Mouse (Mus musculus) cerebellum, postnatal 36 days (tissue): Measurements from ENCODE around the gene S100a6.

Experiments
- DNase-seq, 2 experiments: peaks; one replicate each; pipeline ENCODE4 v3.0.0; 2021 to 2022; ENCODE audit warnings: mixed read lengths in 2 of 2

Gene S100a6

DNA sequence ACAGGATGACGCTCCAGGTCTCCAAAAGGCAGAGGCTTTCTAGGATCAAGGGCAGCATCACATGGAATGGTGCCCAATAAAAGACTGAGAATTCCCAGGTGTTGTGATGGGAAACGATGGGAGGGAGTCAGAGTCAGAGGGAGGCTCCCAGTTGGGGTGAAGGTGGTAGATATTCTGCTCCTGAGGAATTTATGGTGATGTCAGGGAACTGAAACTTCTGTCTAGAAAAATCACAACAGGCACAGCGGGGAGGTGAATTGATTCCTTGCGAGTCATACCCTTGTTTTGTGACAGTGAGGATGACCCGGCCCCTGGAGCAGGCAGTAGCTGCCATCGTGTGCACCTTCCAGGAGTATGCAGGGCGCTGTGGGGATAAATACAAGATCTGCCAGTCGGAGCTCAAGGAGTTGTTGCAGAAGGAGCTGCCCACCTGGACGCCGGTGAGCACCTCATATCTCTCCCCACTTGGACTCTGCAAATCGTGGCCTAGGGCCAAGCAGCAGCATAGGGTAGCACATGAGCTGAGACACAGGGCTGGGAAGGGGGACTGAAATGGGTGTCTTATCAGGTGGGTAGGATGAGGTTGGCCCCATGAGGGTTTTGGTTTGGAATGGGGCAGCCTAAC, 11.1 kb upstream of the S100a6 start, which contains the start of gene Gm42674:
TSS of gene Gm42674 (plus strand) at position 419 of the 625 bp plus-strand sequence.
- no peak for DNase-seq

DNA sequence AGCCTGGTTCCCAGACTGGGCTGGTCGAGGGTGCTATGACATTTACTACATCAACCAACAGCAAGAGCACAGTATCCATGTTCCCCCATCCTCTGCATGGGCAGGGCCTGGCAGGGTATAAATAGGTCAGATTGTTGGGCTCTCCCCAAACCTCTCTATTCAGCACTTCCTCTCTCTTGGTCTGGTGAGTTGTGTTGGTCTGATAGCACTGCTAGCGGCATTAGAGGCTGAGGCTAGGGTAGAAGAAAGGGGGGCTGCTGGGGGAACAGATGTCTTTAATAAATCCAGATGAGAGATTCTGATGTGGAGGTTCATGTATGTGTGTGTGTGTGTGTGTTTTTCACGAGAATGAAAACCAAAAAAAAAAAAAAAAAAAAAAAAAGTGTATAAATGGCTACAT, 9.1 kb upstream of the S100a6 start, which contains the start of gene S100a4:
TSS of gene S100a4 (plus strand) at position 149 of the 400 bp plus-strand sequence.
- DNase-seq, result no peak

DNA sequence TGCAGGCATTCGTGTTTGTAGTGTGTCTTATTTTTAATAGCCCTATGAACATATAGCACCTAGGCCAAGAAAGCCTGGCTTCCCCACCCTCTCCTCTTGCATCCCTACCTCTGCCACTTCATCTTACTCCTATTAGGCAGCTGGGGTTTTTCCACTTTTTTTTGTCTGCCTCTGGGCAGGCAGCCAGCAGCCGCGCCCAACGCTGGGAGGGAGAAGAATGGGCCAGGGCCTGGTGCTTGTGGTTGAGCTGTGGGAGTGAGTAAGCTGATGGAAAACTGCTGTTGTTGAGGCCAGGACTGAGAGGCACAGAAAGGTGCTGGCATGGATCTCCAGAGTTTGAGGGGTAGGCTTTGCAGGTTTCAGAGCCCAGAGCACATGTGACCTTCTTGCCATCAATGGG, 8.3 kb upstream of the S100a6 start:
- no peak for DNase-seq

DNA sequence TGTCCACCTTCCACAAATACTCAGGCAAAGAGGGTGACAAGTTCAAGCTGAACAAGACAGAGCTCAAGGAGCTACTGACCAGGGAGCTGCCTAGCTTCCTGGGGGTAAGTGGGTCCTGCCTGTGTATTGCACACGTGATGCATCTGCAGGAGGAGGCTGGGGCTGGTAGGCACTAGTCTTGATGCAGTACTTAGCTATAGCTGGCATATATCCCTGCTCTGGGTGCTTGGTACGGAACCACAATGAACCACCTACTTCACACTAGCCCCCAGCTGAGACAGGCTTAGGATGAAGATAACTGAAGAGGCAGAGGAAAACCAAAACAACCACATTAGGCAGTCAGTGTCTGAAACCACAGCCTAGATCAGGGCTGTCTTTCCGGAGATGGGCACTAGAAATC, 7.6 kb upstream of the S100a6 start:
- no peak for DNase-seq

DNA sequence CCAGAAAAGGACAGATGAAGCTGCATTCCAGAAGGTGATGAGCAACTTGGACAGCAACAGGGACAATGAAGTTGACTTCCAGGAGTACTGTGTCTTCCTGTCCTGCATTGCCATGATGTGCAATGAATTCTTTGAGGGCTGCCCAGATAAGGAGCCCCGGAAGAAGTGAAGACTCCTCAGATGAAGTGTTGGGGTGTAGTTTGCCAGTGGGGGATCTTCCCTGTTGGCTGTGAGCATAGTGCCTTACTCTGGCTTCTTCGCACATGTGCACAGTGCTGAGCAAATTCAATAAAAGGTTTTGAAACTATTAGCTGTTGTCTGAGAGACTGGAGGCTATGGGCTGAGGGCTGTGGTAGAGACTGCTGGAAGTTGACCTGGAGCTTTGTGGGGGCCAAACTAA, 6.9 kb upstream of the S100a6 start:
- no peak for DNase-seq

DNA sequence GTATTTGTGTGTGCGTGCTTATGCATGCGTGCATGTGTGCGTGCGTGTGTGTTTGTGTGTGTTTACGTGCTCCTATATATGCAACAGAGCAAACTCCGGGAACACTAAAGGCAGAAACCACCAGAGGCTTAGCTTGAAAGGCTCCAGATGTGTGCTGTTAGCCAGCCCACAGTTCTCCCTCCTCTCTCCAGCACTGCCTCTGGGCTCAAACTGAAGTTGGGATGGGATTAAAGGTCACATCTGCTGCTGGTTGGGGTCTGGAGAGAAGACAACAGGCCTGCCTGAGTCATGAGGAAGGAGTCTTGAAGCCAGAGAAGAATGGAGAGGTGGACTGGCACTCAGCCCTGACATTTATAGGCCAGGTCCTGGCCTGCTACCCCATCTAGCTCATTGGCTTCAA, 6.5 kb upstream of the S100a6 start:
- DNase-seq, result no peak

DNA sequence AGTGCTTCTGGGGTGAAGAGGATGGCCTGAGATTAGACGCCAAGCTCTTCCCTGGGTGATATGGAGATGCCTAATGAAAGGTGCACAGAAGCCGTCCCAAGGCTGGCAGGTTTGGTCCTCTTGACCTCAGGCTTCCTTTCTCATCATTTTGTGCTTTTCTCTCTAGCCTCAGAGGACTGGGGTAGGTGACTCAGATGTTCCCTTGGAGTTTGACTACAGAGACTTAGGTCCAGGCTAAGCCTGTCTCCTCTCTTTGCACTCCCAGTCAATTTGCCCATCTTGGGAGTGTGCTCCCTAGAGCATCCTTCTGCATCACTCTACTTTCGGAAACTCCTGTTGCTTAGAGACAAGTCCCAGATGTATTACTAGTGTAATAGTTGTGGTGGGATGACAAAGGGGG, 5.3 kb upstream of the S100a6 start:
- no peak for DNase-seq

DNA sequence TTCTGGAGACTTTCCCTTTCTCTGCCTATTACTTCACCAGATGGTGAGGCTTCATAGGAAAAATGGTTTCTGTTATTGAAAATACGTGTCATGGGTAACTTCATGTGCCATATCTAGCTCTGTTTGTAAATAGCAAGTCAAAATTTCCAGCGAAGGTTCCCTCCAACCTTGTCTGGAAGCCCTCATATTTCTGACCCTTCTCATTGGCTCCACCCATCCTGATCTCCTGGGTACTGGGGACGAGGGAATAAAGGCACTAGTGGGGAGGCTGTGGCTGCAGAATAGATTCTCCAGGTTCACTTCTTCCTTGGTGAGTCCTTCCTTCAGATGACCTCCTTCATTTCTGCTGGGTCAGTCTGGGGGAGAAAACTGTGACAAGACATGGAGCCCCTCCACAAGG, 4.5 kb upstream of the S100a6 start, which contains the start of gene S100a5:
TSS of gene S100a5 (plus strand) at position 301 of the 400 bp plus-strand sequence.
- DNase-seq, result no peak

DNA sequence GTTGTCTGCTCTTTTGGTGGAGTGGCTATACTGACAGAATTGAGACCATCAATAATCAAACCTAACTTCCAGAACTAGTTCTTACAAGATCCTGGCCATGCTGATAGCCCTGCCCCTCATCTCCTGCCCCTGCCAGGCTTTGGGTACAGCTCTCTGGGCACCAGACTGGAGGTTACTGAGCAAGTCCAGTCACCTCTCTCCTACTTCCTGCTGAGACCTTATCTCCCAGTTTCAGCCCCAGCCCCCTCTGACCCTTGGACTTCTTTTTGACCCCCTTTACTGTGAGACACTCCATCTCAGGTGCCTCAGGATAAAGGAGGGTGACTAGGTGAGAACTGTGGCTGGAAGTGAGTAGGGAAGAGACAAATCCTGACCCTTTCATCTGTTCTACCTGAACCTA, 3.6 kb upstream of the S100a6 start:
- no peak for DNase-seq

DNA sequence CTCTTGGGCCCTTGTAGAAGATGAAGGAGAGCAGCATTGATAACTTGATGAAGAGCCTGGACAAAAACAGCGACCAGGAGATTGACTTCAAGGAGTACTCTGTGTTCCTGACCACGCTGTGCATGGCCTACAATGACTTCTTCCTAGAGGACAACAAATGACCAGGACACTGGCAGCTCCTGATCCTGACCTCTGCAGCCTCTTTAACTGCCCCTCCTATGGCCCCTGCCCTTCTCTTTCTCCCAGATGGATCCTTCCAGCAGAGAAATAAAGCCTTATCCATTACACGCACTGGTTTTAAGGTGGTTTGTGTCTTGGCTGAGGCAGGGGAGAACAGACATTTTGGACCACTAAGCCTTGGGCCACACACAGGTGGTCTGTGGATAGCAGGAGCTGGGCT, 1.2 kb upstream of the S100a6 start:
- DNase-seq, result no peak

DNA sequence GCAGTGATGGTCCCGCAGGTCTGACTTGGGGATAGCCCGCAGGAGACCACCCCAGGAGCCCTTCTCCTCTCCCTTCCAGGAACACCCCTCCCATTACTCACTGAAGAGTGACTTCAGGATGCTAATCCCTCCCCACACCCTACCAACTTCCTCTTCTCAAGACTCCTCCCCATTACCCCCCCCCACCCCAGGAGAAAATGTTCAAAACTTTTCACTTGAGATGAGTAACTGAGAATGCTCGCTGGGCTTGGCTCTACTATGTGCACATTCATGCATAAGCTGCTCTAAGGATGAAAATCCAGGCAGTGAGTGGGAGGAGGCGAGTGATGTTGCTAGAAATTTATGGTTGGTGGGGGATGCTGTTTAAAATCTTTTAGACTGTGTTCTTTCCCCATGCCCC, 621 bp upstream of the S100a6 start:
- DNase-seq, result no peak

DNA sequence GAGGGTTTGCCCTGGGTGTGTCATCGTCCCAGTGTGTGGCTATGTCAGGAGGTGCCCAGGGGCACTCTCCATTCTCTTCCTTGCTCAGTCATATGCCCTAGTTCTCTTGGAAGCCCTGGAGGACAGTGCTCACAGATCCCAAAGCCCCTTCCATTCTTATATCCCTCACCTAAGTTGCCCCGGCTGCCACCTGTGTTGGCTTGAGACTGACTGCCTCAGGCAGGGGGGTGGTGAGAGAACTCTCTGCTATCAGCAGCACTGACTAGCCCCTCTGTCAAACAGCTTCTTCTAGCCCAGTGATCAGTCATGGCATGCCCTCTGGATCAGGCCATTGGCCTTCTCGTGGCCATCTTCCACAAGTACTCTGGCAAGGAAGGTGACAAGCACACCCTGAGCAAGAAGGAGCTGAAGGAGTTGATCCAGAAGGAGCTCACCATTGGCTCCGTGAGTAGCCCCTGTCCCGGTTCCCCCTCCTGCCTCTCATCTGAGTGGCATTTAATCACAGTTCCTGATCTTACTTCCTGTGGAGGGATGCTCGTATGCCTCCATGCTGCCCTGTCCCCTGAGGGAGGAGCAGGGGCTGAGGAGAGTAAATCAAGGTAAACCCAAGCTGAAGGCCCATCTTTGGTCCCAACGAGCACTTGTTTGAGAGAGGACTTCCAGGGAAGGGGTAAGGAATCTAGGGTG, 922 bp downstream of the S100a6 start:
- no peak for DNase-seq

DNA sequence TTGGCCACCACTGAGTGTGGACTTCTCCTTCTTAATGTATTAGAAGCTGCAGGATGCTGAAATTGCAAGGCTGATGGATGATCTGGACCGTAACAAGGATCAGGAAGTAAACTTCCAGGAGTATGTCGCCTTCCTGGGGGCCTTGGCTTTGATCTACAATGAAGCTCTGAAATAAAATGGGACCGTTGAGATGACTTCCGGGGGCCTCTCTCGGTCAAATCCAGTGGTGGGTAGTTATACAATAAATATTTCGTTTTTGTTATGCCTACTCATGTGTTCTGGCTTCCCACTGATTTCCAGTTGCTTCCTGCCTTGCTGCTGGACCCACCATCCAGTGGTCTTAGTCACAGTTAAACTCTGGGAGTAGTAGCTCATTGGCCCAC, 1.5 kb downstream of the S100a6 start:
- no peak for DNase-seq

DNA sequence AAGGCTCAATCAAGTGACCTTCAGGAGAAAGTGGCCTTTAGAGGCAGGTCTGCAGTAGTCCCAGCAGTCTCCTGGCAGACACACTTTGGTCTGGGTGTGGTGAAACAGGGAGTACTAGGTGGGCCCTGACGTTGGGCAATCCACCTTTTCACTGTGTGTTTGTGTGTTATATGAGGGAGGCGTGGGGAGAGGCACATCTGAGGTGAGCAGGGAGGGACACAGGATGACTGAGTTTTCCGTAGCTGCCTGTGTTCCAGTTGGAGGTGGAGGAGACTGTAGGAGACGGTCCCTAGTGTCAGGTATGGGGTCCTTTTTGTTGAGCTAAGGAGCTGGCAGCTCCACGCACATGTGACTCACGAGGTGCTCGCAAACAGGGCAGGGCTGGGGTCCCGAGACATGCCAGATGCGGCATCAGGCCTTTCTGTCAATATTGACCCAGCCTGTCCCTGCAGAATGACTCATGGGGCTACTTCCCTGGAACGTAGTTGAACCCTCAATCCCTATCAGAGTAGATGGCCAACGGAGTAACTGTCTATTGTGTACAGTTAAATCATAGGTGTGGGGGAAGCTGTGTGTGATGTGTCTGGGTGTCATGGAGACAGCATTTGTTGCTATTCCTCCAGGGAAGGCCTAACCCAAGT, 2.0 kb downstream of the S100a6 start:
- DNase-seq, result no peak

DNA sequence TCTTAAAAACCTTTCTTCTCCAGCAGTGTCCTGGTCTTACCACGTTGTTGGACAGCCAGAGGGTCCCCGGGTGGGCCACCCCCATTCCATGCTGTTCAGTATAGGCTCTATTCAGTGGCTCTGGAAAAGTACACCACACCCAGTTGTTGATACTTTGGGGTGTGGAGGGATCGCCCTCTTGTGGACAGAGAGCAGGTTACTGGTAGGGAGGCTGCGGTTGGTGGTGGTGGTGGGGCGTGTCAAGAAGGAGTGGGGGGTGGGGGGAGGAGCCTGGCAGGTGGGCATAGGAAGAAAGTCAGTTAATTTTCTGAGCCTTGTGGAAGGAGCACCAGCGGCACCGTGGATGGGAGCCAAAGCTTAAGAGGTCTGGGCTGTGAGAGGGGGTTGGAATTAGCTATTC, 2.7 kb downstream of the S100a6 start:
- peak; percentile 21 to 29 for DNase-seq

DNA sequence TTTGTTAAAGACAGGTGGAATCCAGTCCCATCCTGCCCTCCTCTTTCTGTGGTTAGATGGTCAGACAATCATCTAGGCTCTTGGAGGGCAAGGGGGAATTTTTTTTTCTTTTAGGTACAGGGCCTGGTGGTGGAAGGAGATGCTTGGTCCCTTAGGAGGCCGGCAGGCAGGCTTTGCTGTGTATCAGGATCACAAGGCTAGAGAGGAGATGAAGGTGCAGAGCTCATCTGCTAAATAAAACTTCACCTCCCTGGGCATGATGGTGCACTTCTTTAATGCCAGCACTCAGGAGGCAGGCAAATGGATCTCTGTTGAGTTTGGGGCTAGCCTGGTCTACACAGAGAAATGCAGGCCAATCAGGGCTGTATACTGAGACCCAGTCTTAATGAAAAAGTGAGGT, 3.2 kb downstream of the S100a6 start:
- DNase-seq, result no peak

DNA sequence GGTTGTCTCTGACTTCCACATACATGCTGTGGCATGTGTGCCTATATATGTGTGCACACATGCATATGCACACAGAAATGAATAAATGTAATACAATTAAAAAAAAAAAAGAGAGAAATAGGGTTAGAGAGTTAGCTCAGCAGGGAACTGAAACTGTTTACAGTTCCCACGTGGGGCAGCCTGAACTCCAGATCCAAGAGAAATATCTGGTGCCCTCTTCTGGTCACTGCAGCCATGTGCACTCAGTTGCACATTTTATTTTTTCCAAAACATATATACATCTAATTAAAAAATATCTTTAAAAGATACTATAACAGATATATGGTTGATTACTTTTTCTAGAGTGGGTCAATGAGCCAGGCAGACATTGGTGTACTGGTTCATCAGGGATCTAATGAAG, 4.9 kb downstream of the S100a6 start:
- DNase-seq, result no peak

DNA sequence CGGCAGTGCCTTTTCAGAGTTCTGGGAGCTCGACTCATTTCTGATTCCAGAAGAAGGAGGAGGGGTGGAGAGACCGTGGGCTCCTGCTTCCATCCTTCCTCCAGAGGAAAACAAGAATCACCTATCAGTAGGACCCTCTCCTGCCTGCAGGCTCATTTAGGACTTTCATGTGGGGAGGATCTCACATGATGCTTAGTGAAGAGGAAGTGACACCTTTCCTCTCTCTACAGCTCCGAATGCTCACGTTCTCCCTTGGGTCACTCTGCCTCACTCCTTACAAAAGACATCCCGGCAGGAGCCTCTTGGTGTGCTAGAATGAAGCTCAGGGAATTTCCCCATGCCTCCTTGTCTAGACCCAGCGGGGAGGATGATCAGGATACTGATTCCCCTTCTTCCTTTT, 8.9 kb downstream of the S100a6 start:
- no peak for DNase-seq

DNA sequence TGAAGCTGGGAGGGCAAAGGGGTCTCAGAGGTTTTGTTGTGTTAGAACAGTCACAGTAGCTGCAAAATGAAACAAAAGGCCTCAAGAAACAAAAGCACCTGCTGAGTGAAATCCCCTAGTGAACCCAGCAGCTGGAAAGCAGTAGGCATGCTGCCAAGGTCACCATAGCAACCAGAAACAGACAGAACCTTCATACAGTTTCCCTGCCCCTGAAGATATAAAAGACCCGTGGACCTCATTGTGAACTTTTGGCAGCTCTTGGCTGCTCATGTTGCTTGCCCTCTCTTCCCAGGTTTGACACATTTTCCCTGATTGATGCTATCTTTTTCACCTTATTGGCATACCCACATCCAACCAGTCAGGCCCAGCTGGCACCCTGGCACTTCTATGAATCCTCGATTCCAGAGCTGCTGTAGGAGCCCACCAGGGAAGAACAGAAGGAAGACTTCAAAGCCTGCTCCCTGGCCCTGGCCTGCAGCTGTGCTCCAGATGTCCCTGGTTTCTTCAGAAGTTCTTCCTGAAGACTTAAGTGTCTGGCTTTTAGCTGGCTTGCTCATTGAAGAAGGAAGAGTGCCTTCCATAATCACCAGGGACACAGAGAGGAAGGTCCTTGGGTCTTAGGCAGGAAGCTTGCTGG, 10.9 kb downstream of the S100a6 start:
- no peak for DNase-seq

DNA sequence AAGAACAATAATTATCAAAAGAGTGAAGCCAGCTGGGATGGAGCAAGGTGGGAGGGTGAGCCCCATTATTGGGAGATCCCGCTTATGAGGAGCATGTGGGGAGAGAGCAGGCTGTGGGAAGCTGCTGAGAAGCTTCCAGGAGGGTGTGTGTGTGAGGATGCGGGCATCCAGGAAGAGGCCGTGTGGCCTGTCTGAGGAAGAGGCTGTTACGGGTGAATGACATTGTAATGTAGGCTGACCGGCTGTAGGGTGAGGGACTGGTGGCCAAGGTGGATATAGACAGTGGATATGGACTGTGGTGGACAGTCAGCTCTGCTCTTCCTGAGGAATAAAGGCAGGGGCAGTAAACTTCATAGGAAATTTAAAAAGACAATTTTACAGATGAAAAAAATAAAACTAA, 12.8 kb downstream of the S100a6 start:
- DNase-seq, result no peak

DNA sequence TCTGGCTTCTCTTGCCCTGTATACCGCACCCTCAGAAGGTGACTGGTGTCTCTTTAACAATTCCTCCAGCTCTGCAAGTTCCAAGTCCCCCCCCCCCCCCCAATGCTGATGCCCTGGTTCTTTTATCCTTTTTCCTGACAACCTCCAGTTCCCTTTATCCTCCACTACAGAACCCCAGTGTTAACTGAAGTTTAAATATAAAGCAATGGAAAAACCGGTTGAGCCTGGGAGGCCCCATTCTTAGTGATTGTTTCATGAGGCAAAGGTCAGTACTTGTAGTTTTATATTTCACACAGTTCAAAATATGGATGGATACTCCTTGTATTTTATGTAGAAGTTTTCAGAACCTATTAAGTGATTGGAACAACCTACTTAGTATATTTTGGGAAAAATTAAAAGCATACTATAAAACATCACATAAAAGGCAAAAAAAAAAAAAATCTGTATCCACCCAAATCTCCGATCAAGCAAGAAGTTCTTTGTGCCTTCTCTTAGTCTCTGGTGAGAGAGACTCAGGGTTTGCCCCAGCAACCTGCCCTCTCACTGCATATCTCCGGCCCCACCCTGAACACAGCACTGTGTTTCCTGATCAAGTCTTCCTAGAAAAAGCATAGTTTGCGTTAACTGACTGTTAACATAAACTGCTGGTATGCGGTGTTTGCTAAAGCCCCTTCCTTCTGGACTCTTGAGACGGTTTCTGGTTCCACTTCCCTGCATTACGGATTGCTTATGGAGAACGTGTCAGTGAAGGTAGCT, 13.8 kb downstream of the S100a6 start:
- no peak for DNase-seq

DNA sequence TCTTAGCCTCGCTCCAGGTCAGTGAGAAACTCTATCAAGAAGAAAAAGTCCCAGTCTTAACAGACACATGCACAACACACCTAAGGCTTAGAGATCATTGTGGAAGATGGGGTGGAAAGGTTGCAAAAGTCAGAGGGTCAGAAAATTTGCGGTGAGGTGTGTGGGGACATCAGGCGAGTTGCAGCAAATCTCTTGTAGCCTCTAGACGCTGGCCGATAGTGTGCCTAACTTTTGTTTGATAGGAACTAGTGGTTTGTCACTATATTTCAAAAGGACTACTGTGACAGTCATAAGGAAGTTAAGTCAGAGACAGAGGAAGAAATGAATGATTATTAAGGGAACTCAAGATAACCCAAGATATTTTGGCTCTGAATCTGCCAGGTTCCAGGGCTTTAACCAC, 14.7 kb downstream of the S100a6 start:
- DNase-seq, result no peak

DNA sequence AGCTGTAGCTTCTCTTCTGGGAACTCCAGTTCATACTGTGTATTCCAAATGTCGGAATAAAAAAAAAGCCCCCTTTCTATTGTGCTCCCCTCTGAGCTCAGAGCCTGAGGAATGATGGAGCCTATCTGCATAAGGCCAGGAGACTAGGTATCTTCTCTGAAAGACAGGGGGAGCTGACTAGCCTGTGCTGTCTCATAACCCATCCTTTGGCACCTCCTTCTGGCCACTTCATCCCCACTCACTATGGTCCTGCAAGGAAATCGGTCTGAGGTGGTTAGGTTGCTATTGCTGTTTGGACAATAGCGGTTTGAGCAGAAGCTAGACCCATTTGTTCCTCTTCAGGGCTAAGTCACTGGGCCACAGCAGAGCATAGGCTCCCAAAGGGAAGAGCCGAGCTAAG, 15.1 kb downstream of the S100a6 start:
- no peak for DNase-seq
